Mouse (Mus musculus): ENCODE results near the gene Ltbr.

- TF ChIP-seq CTCF (IDR thresholded peaks at IDR 0.05; ENCODE audit: control insufficient read depth, insufficient read depth, insufficient read length) (no peak), MYOD1 (IDR thresholded peaks at IDR 0.05; ENCODE audit: control insufficient read depth, insufficient read length, low read depth) (no peak), FOSL1 (IDR thresholded peaks at IDR 0.05; ENCODE audit: insufficient read depth, low read length, poor library complexity, severe bottlenecking) (no peak), MAX (IDR thresholded peaks at IDR 0.05) (no peak), CEBPB (IDR thresholded peaks at IDR 0.05; ENCODE audit: low read depth) (no peak), USF1 (IDR thresholded peaks at IDR 0.05; ENCODE audit: low read depth) (no peak)
Observed at GRCm38 (mm10) chr6:125309406-125309805, 4.3 kb downstream of the Ltbr start.
